Mouse (Mus musculus) testis, adult 2 months (tissue): ENCODE measurements around the gene Gm10666. TPM values are rescaled to one million over a fixed set of nuclear protein-coding genes. Genes with fewer than 3 reads are reported as not detected.
"Not testable (repeated sequence)": the region's sequence is repeated elsewhere in the genome, so short reads cannot be mapped to it uniquely, and the experiment has no call there.

Experiments used
- H3K27ac ChIP-seq: fragments of 200-500 bp; 2 replicates; pipeline ENCODE4 v1.5.1; 2012; ENCODE audit warnings: low read depth, low read length; ENCODE audit not compliant: control insufficient read depth, insufficient read depth
- H3K27me3 ChIP-seq: fragments of 200-500 bp; 2 replicates; pipeline ENCODE4 v1.6.1; 2012; ENCODE audit warnings: mild to moderate bottlenecking, low read length, moderate library complexity; ENCODE audit not compliant: control insufficient read depth, insufficient read depth
- H3K36me3 ChIP-seq: fragments of 200-500 bp; 2 replicates; pipeline ENCODE4 v1.6.1; 2012; ENCODE audit warnings: mild to moderate bottlenecking, low read length; ENCODE audit not compliant: control insufficient read depth, insufficient read depth
- H3K4me1 ChIP-seq: fragments of 200-500 bp; 2 replicates; pipeline ENCODE4 v1.6.1; 2012; ENCODE audit warnings: low read length; ENCODE audit not compliant: control insufficient read depth, insufficient read depth
- H3K4me3 ChIP-seq: fragments of 200-500 bp; 2 replicates; pipeline ENCODE4 v1.5.1; 2012; ENCODE audit warnings: low read depth, mild to moderate bottlenecking, low read length, moderate library complexity, mixed read lengths; ENCODE audit not compliant: control insufficient read depth
- polyA plus RNA-seq: library from polyadenylated mRNA; depleted of rRNA; stranded (reverse); fragments of >200 nt; gene quantifications from 2 replicates; pipeline ENCODE4 v1.2.3, GENCODE M21; 2012; rRNA removed

Gene Gm10666
- not detected in 2 replicates for polyA plus RNA-seq

- H3K27ac ChIP-seq, H3K27me3 ChIP-seq, H3K4me3 ChIP-seq, H3K4me1 ChIP-seq, H3K36me3 ChIP-seq: not testable (repeated sequence)
Measured at GRCm38 (mm10) chr7:22134641-22135040, at the start of gene Gm10666. Gm10666 (minus strand) TSS chr7:22134741.

- not testable (repeated sequence) for H3K4me1 ChIP-seq, H3K4me3 ChIP-seq, H3K27me3 ChIP-seq, H3K36me3 ChIP-seq, H3K27ac ChIP-seq
Measured at GRCm38 (mm10) chr7:22163935-22164334, 29.4 kb upstream of the Gm10666 start, which contains the start of gene Vmn1r142. Vmn1r142 (minus strand) TSS chr7:22164035.

- not testable (repeated sequence) for H3K4me1 ChIP-seq, H3K4me3 ChIP-seq, H3K27ac ChIP-seq, H3K36me3 ChIP-seq, H3K27me3 ChIP-seq
Measured at GRCm38 (mm10) chr7:22118145-22118544, 16.4 kb downstream of the Gm10666 start, which contains the start of gene Gm16451. Gm16451 (minus strand) TSS chr7:22118245.

Other genes with a start within 250 kb of the Gm10666 start
- gene Gm5891, start 213.4 kb downstream of the Gm10666 start, polyA plus RNA-seq: not detected in 2 replicates
- gene Vmn1r137, start 140.2 kb downstream of the Gm10666 start, polyA plus RNA-seq: not detected in 2 replicates
- not detected in 2 replicates for gene Vmn1r138, start 105.8 kb downstream of the Gm10666 start, polyA plus RNA-seq
- not detected in 2 replicates for gene Gm6176, start 78.4 kb downstream of the Gm10666 start, polyA plus RNA-seq
- gene Vmn1r139, start 65.7 kb downstream of the Gm10666 start, polyA plus RNA-seq: not detected in 2 replicates
- gene Gm16451, start 16.5 kb downstream of the Gm10666 start, polyA plus RNA-seq: not detected in 2 replicates
- gene Vmn1r142, start 29.3 kb upstream of the Gm10666 start, polyA plus RNA-seq: not detected in 2 replicates
- not detected in 2 replicates for gene Vmn1r143, start 54.6 kb upstream of the Gm10666 start, polyA plus RNA-seq
- gene Gm8653, start 66.5 kb upstream of the Gm10666 start, polyA plus RNA-seq: not detected in 2 replicates
- gene Gm8453, start 94.7 kb upstream of the Gm10666 start, polyA plus RNA-seq: not detected in 2 replicates
- not detected in 2 replicates for gene Gm4187, start 195.0 kb upstream of the Gm10666 start, polyA plus RNA-seq
- gene Gm8660, start 236.3 kb upstream of the Gm10666 start, polyA plus RNA-seq: not detected in 2 replicates